Mouse (Mus musculus) spleen, adult 2 months (tissue): ENCODE data around the gene Hs3st1. TPM values are rescaled to one million over a fixed set of nuclear protein-coding genes. Genes with fewer than 3 reads are reported as not detected.

Experiments
- DNase-seq, 2 experiments: peaks; one replicate each; pipeline versions ENCODE4 v3.0.0 to v3.0.0-alpha.2; 2012 to 2021; ENCODE audit warnings: low spot score in 2 of 2, low read depth in 1 of 2
- H3K27ac ChIP-seq: fragments of 200-500 bp; 2 replicates; pipeline ENCODE4 v1.5.1; 2012; ENCODE audit warnings: low read length, inconsistent platforms; ENCODE audit not compliant: insufficient read depth
- H3K27me3 ChIP-seq: fragments of 200-500 bp; 2 replicates; pipeline ENCODE4 v1.6.1; 2012; ENCODE audit warnings: mild to moderate bottlenecking, moderate library complexity, low read length, inconsistent platforms; ENCODE audit not compliant: control insufficient read depth, insufficient read depth
- H3K36me3 ChIP-seq: fragments of 200-500 bp; 2 replicates; pipeline ENCODE4 v1.6.1; 2012; ENCODE audit warnings: mild to moderate bottlenecking, low read length, inconsistent platforms; ENCODE audit not compliant: control insufficient read depth, insufficient read depth
- H3K4me1 ChIP-seq: fragments of 200-500 bp; 2 replicates; pipeline ENCODE4 v1.6.1; 2011; ENCODE audit warnings: inconsistent platforms; ENCODE audit not compliant: control insufficient read depth, insufficient read depth, insufficient read length
- H3K4me3 ChIP-seq: fragments of 200-500 bp; 2 replicates; pipeline ENCODE4 v1.5.1; 2011; ENCODE audit warnings: mild to moderate bottlenecking, inconsistent platforms; ENCODE audit not compliant: insufficient read depth, insufficient read length; ENCODE audit errors: extremely low read depth
- CTCF ChIP-seq: fragments of 200-500 bp; IDR thresholded peaks from 2 replicates; pipeline ENCODE4 v1.5.1; 2011; ENCODE audit warnings: mild to moderate bottlenecking, inconsistent platforms; ENCODE audit not compliant: insufficient read depth, insufficient read length, insufficient replicate concordance; ENCODE audit errors: extremely low read depth
- POLR2A ChIP-seq: fragments of 200-500 bp; IDR thresholded peaks from 2 replicates; pipeline ENCODE4 v1.6.1; 2011; ENCODE audit warnings: low read depth, low read length, inconsistent platforms
- WGBS: fragments of 180-500 bp; shearing (Covaris S2); methylation state at CpG from one replicate; pipeline ENCODE4 v1.1.7; 2018; 5-methylcytosine and 5-hydroxymethylcytosine counted together
- polyA plus RNA-seq: library from polyadenylated mRNA; depleted of rRNA; stranded (reverse); fragments of >200 nt; gene quantifications from 2 replicates; pipeline ENCODE4 v1.2.3, GENCODE M21; 2012

The Hs3st1 gene
- polyA plus RNA-seq, 1 experiment = 18.0 TPM

DNA sequence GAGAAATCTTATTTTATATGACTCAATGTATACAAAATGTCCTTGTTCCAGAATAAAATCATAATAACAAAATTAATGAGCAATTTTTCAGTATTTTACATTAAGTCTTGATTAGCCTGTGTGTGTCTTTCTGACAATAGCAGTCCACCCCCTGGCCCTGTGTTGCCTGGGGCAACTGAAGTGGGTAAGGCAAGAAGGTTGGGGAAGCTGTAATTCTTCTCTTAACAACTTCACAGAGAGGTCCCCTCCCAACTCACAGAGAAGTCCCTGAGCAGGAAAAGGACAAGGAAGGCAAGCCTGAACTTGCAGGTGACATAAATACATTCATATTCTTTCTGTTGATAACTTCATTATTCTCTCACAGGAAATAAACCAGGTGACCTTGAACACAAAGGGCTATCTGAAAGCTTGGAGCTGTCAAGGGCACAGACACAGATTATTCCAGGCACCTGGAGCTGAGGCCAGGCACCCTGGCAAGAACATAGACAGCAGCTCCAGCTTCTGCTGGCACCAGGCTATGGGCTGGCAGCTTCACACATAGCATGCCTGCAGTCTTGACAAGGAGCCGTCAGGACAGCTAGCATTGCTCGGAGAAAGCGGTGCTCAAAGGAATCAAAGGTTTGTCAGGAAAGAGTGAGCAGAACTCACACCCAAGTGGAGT, 134.9 kb downstream of the Hs3st1 start:
- Histone ChIP-seq H3K27ac (no peak overlapping the region), H3K4me3 (no peak overlapping the region), H3K27me3 (no peaks in the 10 kb centered on the region), H3K4me1 (peaks cover 8% of the 10 kb centered on the region; the same call in 1 of the 2 replicates), H3K36me3 (no peaks in the 10 kb centered on the region)
- 86% methylated on average over 3 of the region's 3 CpGs for WGBS
- no peak for DNase-seq
- no peak for TF ChIP-seq CTCF
- no peak for TF ChIP-seq POLR2A

DNA sequence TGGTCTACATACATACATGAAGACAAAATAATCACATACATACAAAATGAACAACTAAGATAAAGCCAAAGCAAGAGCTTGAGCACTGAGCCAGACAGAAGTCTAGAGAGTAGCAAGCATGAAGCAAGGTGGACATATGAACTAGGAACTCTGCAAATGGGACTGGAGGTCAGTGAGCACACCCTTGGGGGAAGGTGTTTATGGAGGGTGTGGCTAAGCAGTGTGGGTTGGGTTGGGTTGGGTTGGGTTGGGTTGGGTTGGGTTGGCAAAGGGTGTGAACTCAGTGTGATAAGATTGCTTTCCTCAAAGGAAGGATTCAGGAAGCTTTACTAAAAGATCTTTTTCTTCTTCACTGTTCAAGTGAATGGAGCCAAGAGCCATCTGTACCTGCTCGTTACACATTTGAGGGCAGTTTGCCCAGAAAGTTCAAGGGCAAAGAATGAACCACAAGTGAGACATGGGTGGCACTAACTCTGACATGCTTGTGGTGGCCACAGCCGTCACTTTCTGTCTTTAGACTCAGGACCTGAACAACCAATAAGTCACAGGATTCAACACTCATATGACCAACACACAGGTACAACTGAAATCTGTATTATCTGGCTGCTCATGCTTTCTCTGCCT, 137.8 kb downstream of the Hs3st1 start:
- Histone ChIP-seq H3K27me3 (no peaks in the 10 kb centered on the region), H3K4me1 (peaks cover 8% of the 10 kb centered on the region; the same call in 1 of the 2 replicates), H3K36me3 (peaks cover 1% of the 10 kb centered on the region; the same call in 1 of the 2 replicates), H3K27ac (no peak overlapping the region), H3K4me3 (no peak overlapping the region)
- DNase-seq = no peak
- TF ChIP-seq CTCF (no peak), POLR2A (no peak)
- 75% methylated on average over 2 of the region's 2 CpGs for WGBS

GRCm38 (mm10) chr5:39615202-39615601, 140.1 kb downstream of the Hs3st1 start:
- DNase-seq = no peak
- no peak overlapping the region for H3K27ac ChIP-seq
- TF ChIP-seq CTCF = no peak
- H3K36me3 ChIP-seq = peaks cover 1% of the 10 kb centered on the region; the same call in 1 of the 2 replicates
- H3K27me3 ChIP-seq = no peaks in the 10 kb centered on the region
- H3K4me3 ChIP-seq = no peak overlapping the region
- WGBS = 93% methylated on average over 7 of the region's 7 CpGs
- H3K4me1 ChIP-seq = no peaks in the 10 kb centered on the region

- Histone ChIP-seq H3K36me3 (peaks cover 1% of the 10 kb centered on the region; the same call in 1 of the 2 replicates), H3K4me1 (no peaks in the 10 kb centered on the region), H3K27me3 (no peaks in the 10 kb centered on the region), H3K27ac (no peak overlapping the region), H3K4me3 (no peak overlapping the region)
- TF ChIP-seq CTCF = no peak
- WGBS = 31% methylated on average over 2 of the region's 2 CpGs
- DNase-seq = no peak
Observed at GRCm38 (mm10) chr5:39613534-39613933, 141.7 kb downstream of the Hs3st1 start.

DNA sequence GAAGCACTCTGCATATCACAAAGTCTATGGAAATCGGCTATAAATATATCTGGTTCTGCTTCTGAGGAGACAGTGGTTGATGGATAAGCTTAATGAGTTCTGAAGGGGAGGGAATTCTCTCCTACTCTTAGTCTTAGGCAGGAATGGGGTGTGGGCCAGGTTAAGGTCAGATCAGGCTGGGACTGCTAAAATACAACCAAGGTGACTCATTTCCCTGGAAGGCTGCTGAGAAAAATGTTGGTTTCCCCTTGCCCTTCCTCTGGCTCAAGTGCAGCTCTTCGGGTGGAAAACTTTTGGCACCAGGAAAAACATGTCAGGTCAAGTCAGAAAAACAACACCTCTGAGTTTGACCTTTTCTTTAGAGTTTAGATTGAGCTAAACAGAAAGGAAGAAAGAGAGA, 143.0 kb downstream of the Hs3st1 start:
- TF ChIP-seq POLR2A (no peak), CTCF (no peak)
- DNase-seq = no peak
- H3K27ac ChIP-seq = no peak overlapping the region
- H3K4me1 ChIP-seq = no peaks in the 10 kb centered on the region
- no peaks in the 10 kb centered on the region for H3K27me3 ChIP-seq
- peaks cover 1% of the 10 kb centered on the region; the same call in 1 of the 2 replicates for H3K36me3 ChIP-seq
- H3K4me3 ChIP-seq = no peak overlapping the region
- WGBS = 76% methylated on average over 2 of the region's 2 CpGs

DNA sequence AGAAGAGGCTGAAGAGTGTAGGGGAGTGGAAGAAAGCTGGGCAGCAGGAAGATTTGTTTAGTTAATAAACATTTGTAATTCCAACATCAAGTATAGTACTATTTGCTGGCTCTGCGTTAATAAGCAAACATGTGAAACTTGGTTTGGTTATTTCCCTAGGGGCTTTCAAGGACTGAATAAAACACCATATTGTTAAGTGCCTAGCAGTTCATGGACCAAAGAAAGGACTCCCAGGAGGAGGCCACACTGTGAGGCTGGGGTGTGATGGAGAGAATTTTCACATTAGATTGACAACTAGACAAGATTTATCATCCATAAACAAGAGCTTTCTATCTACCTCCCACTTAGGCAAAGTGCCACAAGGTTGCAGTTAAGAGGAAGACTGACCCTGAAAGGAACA, 147.0 kb downstream of the Hs3st1 start:
- Histone ChIP-seq H3K4me1 (no peaks in the 10 kb centered on the region), H3K36me3 (no peaks in the 10 kb centered on the region), H3K27ac (no peak overlapping the region), H3K27me3 (no peaks in the 10 kb centered on the region), H3K4me3 (no peak overlapping the region)
- TF ChIP-seq POLR2A (no peak), CTCF (no peak)
- no peak for DNase-seq
- 85% methylated on average over 1 of the region's 1 CpGs for WGBS

GRCm38 (mm10) chr5:39594737-39595136, 160.5 kb downstream of the Hs3st1 start:
- Histone ChIP-seq H3K4me3 (no peak overlapping the region), H3K27ac (no peak overlapping the region), H3K27me3 (no peaks in the 10 kb centered on the region), H3K4me1 (no peaks in the 10 kb centered on the region), H3K36me3 (no peaks in the 10 kb centered on the region)
- 93% methylated on average over 2 of the region's 2 CpGs for WGBS
- TF ChIP-seq POLR2A (no peak), CTCF (no peak)
- no peak for DNase-seq
